Mouse (Mus musculus) G1E (cell line): ENCODE measurements around the gene Acp4.

ENCODE experiments used
- CTCF ChIP-seq: IDR thresholded peaks from 2 replicates; pipeline ENCODE4 v1.5.1; 2012; ENCODE audit warnings: low read depth, low read length, inconsistent platforms, mixed read lengths
- GATA1 ChIP-seq: IDR thresholded peaks from 2 replicates; pipeline ENCODE4 v1.6.1; 2012; ENCODE audit warnings: borderline replicate concordance, low read length, inconsistent platforms, mixed read lengths

DNA sequence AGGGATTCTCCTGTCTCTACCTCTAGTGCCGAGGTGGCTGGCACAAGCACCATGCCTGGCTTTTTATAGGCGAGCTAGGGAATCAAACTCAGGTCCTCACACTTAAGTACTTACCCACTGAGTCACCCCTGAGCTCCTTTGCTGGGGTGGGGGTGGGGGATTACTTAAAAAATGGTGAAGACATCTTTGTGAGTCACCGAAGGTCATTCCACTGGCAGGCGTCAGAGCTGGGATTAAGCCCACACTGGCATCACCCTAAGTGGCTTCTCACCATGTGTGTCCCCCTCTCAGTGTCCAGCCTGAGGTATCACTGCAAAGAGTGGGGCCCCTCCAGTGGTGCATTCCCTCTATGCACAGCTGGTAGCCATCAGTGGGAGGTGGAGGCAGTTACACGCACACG, 3.2 kb upstream of the Acp4 start:
- TF ChIP-seq CTCF (no peak), GATA1 (no peak)
